Mouse (Mus musculus): ENCODE measurements around the gene Dkk3. TPM values are rescaled to one million over a fixed set of nuclear protein-coding genes. Genes with fewer than 3 reads are reported as not detected.

The Dkk3 gene
- 26.9 and 35.1 TPM in 2 replicates for polyA plus RNA-seq (2015; fragmentation: Nextera tagmentation; extraction: Ambion mirVana)

GRCm38 (mm10) chr7:112158942-112159341, at the start of gene Dkk3:
Dkk3 (minus strand) TSS chr7:112159057.
- Histone ChIP-seq H3K4me1 (ENCODE audit: control insufficient read depth, insufficient read depth, low read length) (peaks cover 11% of the 10 kb centered on the region), H3K27ac (ENCODE audit: low read length) (0 out of 2 replicates have a peak within 1 kb of the TSS, but pooled peaks have one; percentile 28), H3K9me3 (replicated peaks; ENCODE audit: control insufficient read depth, low read length, poor library complexity, severe bottlenecking) (no peaks in the 10 kb centered on the region), H3K36me3 (ENCODE audit: control insufficient read depth, insufficient read depth, low read length) (no peaks in the 10 kb centered on the region), H3K4me2 (ENCODE audit: low read length) (peak within 1 kb of the TSS; percentile 54), H3K4me3 (ENCODE audit: low read depth, low read length) (peak within 1 kb of the TSS; percentile 39), H3K27me3 (ENCODE audit: control insufficient read depth, insufficient read depth, low read depth, low read length) (peaks cover 14% of the 10 kb centered on the region), H3K9ac (ENCODE audit: low read depth, low read length) (peak within 1 kb of the TSS; percentile 55)
- 2% methylated on average over 21 of the region's 21 CpGs for WGBS
- peak; percentile 43 for ATAC-seq

DNA sequence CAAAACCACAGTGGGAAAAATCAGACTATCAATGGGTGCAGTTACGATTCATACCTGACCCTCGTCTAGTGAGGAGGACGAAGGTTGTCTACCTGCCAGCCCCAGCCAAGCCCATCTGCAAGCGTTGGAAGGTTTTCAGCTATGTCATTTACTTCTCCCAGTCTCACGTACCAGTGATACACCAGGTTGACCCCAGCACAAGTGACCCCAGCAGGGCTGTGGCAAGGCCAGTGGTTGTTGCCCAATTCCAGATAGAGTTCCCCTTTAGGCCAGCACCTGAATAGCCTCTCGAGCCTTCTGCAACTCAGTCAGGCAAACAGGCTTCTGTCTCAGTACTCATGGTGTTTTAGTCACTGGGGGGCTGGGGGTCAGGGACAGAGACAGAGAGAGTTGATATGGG, 48.9 kb upstream of the Dkk3 start:
- 93% methylated on average over 6 of the region's 6 CpGs for WGBS
- H3K9me3 ChIP-seq (replicated peaks; ENCODE audit: control insufficient read depth, low read length, poor library complexity, severe bottlenecking), result no peaks in the 10 kb centered on the region
- ATAC-seq, result no peak
- no peak overlapping the region for H3K27ac ChIP-seq (ENCODE audit: low read length)
- H3K36me3 ChIP-seq (ENCODE audit: control insufficient read depth, insufficient read depth, low read length), result no peaks in the 10 kb centered on the region
- H3K9ac ChIP-seq (ENCODE audit: low read depth, low read length), result no peak overlapping the region
- H3K4me2 ChIP-seq (ENCODE audit: low read length), result no peak overlapping the region
- no peak overlapping the region for H3K4me3 ChIP-seq (ENCODE audit: low read depth, low read length)
- no peaks in the 10 kb centered on the region for H3K27me3 ChIP-seq (ENCODE audit: control insufficient read depth, insufficient read depth, low read depth, low read length)
- no peaks in the 10 kb centered on the region for H3K4me1 ChIP-seq (ENCODE audit: control insufficient read depth, insufficient read depth, low read length)

DNA sequence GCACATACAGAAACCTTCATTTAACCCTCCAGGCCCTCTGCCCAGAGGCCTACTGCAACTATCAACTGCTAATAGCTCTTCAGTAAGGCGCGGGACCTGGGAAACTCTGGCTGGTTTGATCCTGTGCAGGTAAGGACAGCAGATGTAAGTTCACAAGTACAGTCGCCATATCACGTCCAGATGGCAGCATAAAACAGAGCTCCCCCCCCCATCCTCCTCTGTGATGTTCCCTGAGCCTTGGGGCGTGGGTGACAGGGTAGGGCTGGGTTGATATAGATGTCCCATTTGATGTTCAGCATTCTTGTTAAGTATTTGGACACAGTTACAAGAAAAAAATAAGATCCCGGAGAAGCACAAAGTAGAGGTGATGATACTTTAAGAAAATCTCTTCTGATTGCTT, 46.7 kb upstream of the Dkk3 start:
- Histone ChIP-seq H3K27ac (ENCODE audit: low read length) (no peak overlapping the region), H3K9ac (ENCODE audit: low read depth, low read length) (no peak overlapping the region), H3K4me1 (ENCODE audit: control insufficient read depth, insufficient read depth, low read length) (no peaks in the 10 kb centered on the region), H3K27me3 (ENCODE audit: control insufficient read depth, insufficient read depth, low read depth, low read length) (no peaks in the 10 kb centered on the region), H3K9me3 (replicated peaks; ENCODE audit: control insufficient read depth, low read length, poor library complexity, severe bottlenecking) (no peaks in the 10 kb centered on the region), H3K4me2 (ENCODE audit: low read length) (no peak overlapping the region), H3K36me3 (ENCODE audit: control insufficient read depth, insufficient read depth, low read length) (no peaks in the 10 kb centered on the region), H3K4me3 (ENCODE audit: low read depth, low read length) (no peak overlapping the region)
- WGBS, result 95% methylated on average over 6 of the region's 6 CpGs
- ATAC-seq, result no peak

GRCm38 (mm10) chr7:112204380-112204963, 45.6 kb upstream of the Dkk3 start:
- Histone ChIP-seq H3K36me3 (ENCODE audit: control insufficient read depth, insufficient read depth, low read length) (no peaks in the 10 kb centered on the region), H3K27ac (ENCODE audit: low read length) (no peak overlapping the region), H3K9me3 (replicated peaks; ENCODE audit: control insufficient read depth, low read length, poor library complexity, severe bottlenecking) (no peaks in the 10 kb centered on the region), H3K9ac (ENCODE audit: low read depth, low read length) (no peak overlapping the region), H3K4me1 (ENCODE audit: control insufficient read depth, insufficient read depth, low read length) (no peaks in the 10 kb centered on the region), H3K27me3 (ENCODE audit: control insufficient read depth, insufficient read depth, low read depth, low read length) (no peaks in the 10 kb centered on the region), H3K4me2 (ENCODE audit: low read length) (no peak overlapping the region), H3K4me3 (ENCODE audit: low read depth, low read length) (no peak overlapping the region)
- 71% methylated on average over 6 of the region's 6 CpGs for WGBS
- ATAC-seq, result no peak

GRCm38 (mm10) chr7:112203937-112204336, 45.1 kb upstream of the Dkk3 start:
- no peaks in the 10 kb centered on the region for H3K4me1 ChIP-seq (ENCODE audit: control insufficient read depth, insufficient read depth, low read length)
- no peak overlapping the region for H3K4me3 ChIP-seq (ENCODE audit: low read depth, low read length)
- no peak overlapping the region for H3K27ac ChIP-seq (ENCODE audit: low read length)
- H3K9me3 ChIP-seq (replicated peaks; ENCODE audit: control insufficient read depth, low read length, poor library complexity, severe bottlenecking), result no peaks in the 10 kb centered on the region
- H3K36me3 ChIP-seq (ENCODE audit: control insufficient read depth, insufficient read depth, low read length), result no peaks in the 10 kb centered on the region
- H3K9ac ChIP-seq (ENCODE audit: low read depth, low read length), result no peak overlapping the region
- ATAC-seq, result no peak
- H3K27me3 ChIP-seq (ENCODE audit: control insufficient read depth, insufficient read depth, low read depth, low read length), result no peaks in the 10 kb centered on the region
- WGBS, result 65% methylated on average over 5 of the region's 5 CpGs
- no peak overlapping the region for H3K4me2 ChIP-seq (ENCODE audit: low read length)

DNA sequence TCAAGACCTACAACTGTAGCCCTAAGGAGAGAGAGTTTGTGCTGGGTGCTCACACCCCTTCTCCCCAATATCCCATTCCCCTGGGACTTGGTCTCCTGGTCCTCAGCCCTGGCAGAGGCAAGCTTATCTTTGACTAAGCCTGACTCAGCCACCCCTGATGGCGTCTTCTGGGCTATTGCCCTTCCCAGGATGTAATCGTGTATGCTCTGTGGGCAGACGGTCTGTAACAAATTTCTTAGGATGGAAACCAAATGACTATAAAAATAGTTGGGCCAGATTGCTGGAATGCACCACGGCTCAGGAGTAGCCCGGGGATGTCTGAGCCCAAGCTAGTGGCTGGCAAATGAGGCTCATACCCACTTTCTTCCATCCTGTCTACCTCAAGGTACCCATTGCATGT, 44.0 kb upstream of the Dkk3 start:
- WGBS, result 96% methylated on average over 5 of the region's 5 CpGs
- ATAC-seq, result no peak

GRCm38 (mm10) chr7:112202194-112202593, 43.3 kb upstream of the Dkk3 start:
- Histone ChIP-seq H3K9ac (ENCODE audit: low read depth, low read length) (no peak overlapping the region), H3K9me3 (replicated peaks; ENCODE audit: control insufficient read depth, low read length, poor library complexity, severe bottlenecking) (no peaks in the 10 kb centered on the region), H3K27me3 (ENCODE audit: control insufficient read depth, insufficient read depth, low read depth, low read length) (no peaks in the 10 kb centered on the region), H3K27ac (ENCODE audit: low read length) (no peak overlapping the region), H3K4me3 (ENCODE audit: low read depth, low read length) (no peak overlapping the region), H3K4me2 (ENCODE audit: low read length) (no peak overlapping the region), H3K4me1 (ENCODE audit: control insufficient read depth, insufficient read depth, low read length) (no peaks in the 10 kb centered on the region), H3K36me3 (ENCODE audit: control insufficient read depth, insufficient read depth, low read length) (no peaks in the 10 kb centered on the region)
- ATAC-seq, result no peak
- WGBS, result 58% methylated on average over 4 of the region's 4 CpGs

More for the DNA sequence above, 44.0 kb upstream of the Dkk3 start:
- Histone ChIP-seq H3K27ac (ENCODE audit: low read length) (no peak overlapping the region), H3K9me3 (replicated peaks; ENCODE audit: control insufficient read depth, low read length, poor library complexity, severe bottlenecking) (no peaks in the 10 kb centered on the region), H3K36me3 (ENCODE audit: control insufficient read depth, insufficient read depth, low read length) (no peaks in the 10 kb centered on the region), H3K4me1 (ENCODE audit: control insufficient read depth, insufficient read depth, low read length) (no peaks in the 10 kb centered on the region), H3K27me3 (ENCODE audit: control insufficient read depth, insufficient read depth, low read depth, low read length) (no peaks in the 10 kb centered on the region), H3K4me3 (ENCODE audit: low read depth, low read length) (no peak overlapping the region), H3K9ac (ENCODE audit: low read depth, low read length) (no peak overlapping the region), H3K4me2 (ENCODE audit: low read length) (no peak overlapping the region)

GRCm38 (mm10) chr7:112200761-112201160, 41.9 kb upstream of the Dkk3 start:
- H3K27ac ChIP-seq (ENCODE audit: low read length), result no peak overlapping the region
- no peak overlapping the region for H3K4me2 ChIP-seq (ENCODE audit: low read length)
- H3K4me3 ChIP-seq (ENCODE audit: low read depth, low read length), result no peak overlapping the region
- H3K9ac ChIP-seq (ENCODE audit: low read depth, low read length), result no peak overlapping the region
- no peak for ATAC-seq
- H3K27me3 ChIP-seq (ENCODE audit: control insufficient read depth, insufficient read depth, low read depth, low read length), result no peaks in the 10 kb centered on the region
- H3K4me1 ChIP-seq (ENCODE audit: control insufficient read depth, insufficient read depth, low read length), result no peaks in the 10 kb centered on the region
- H3K9me3 ChIP-seq (replicated peaks; ENCODE audit: control insufficient read depth, low read length, poor library complexity, severe bottlenecking), result no peaks in the 10 kb centered on the region
- 53% methylated on average over 4 of the region's 4 CpGs for WGBS
- H3K36me3 ChIP-seq (ENCODE audit: control insufficient read depth, insufficient read depth, low read length), result no peaks in the 10 kb centered on the region

GRCm38 (mm10) chr7:112199343-112199742, 40.5 kb upstream of the Dkk3 start:
- H3K4me1 ChIP-seq (ENCODE audit: control insufficient read depth, insufficient read depth, low read length), result no peaks in the 10 kb centered on the region
- H3K4me2 ChIP-seq (ENCODE audit: low read length), result no peak overlapping the region
- no peak overlapping the region for H3K27ac ChIP-seq (ENCODE audit: low read length)
- H3K4me3 ChIP-seq (ENCODE audit: low read depth, low read length), result no peak overlapping the region
- no peak for ATAC-seq
- no peaks in the 10 kb centered on the region for H3K9me3 ChIP-seq (replicated peaks; ENCODE audit: control insufficient read depth, low read length, poor library complexity, severe bottlenecking)
- H3K36me3 ChIP-seq (ENCODE audit: control insufficient read depth, insufficient read depth, low read length), result no peaks in the 10 kb centered on the region
- H3K9ac ChIP-seq (ENCODE audit: low read depth, low read length), result no peak overlapping the region
- WGBS, result 46% methylated on average over 3 of the region's 3 CpGs
- no peaks in the 10 kb centered on the region for H3K27me3 ChIP-seq (ENCODE audit: control insufficient read depth, insufficient read depth, low read depth, low read length)

Data from midbrain, embryonic 16.5 days (tissue).